Mouse (Mus musculus): Measurements from ENCODE around the gene Ptov1. TPM values are rescaled to one million over a fixed set of nuclear protein-coding genes. Genes with fewer than 3 reads are reported as not detected.
A peak's percentile ranks its signal among the peaks of the same experiment; 100 is the strongest.

Ptov1 gene
- polyA plus RNA-seq, 1 experiment from 2014 or later, result 454 TPM

GRCm38 (mm10) chr7:44849416-44850111 lies 20.0 kb downstream of the Ptov1 start:
- ATAC-seq (ENCODE audit: low FRiP score) (peak; percentile 73), DNase-seq (ENCODE audit: low spot score) (peak; percentile 92)
- no peaks in the 10 kb centered on the region for H3K9me3 ChIP-seq (ENCODE audit: control insufficient read depth, low read length)
- peaks cover 32% of the 10 kb centered on the region for H3K36me3 ChIP-seq (replicated peaks; ENCODE audit: control insufficient read depth, insufficient read depth)
- H3K27me3 ChIP-seq (ENCODE audit: control insufficient read depth, insufficient read depth, low read length), result no peaks in the 10 kb centered on the region
- peak overlapping the region; percentile 85 for H3K4me2 ChIP-seq (replicated peaks)
- peaks cover 32% of the 10 kb centered on the region for H3K4me1 ChIP-seq (replicated peaks; ENCODE audit: control insufficient read depth, insufficient read depth, low read length)
- WGBS, result under 1% methylated on average over 41 of the region's 41 CpGs
- H3K9ac ChIP-seq, result peak overlapping the region; percentile 87
- peak overlapping the region; percentile 74 for H3K4me3 ChIP-seq (replicated peaks; ENCODE audit: low read length)
- peak overlapping the region; percentile 98 for H3K27ac ChIP-seq

GRCm38 (mm10) chr7:44848561-44849415 lies 20.8 kb downstream of the Ptov1 start, which contains the start of the genes Akt1s1 and Tbc1d17:
TSS of gene Akt1s1 (plus strand) at chr7:44848991.
TSS of gene Tbc1d17 (minus strand) at chr7:44849079.
- DNase-seq (ENCODE audit: low spot score), result peak; percentile 99
- Histone ChIP-seq H3K4me3 (replicated peaks; ENCODE audit: low read length) (peak within 1 kb of the TSS; percentile 74), H3K9me3 (ENCODE audit: control insufficient read depth, low read length) (no peaks in the 10 kb centered on the region), H3K9ac (peak within 1 kb of the TSS; percentile 87), H3K4me1 (replicated peaks; ENCODE audit: control insufficient read depth, insufficient read depth, low read length) (peaks cover 25% of the 10 kb centered on the region), H3K27me3 (ENCODE audit: control insufficient read depth, insufficient read depth, low read length) (no peaks in the 10 kb centered on the region), H3K27ac (peak within 1 kb of the TSS; percentile 98), H3K36me3 (replicated peaks; ENCODE audit: control insufficient read depth, insufficient read depth) (peaks cover 39% of the 10 kb centered on the region), H3K4me2 (replicated peaks) (peak within 1 kb of the TSS; percentile 85)
- under 1% methylated on average over 54 of the region's 54 CpGs for WGBS
- ATAC-seq (ENCODE audit: low FRiP score), result peak; percentile 88

GRCm38 (mm10) chr7:44847772-44848171 lies 21.8 kb downstream of the Ptov1 start:
- DNase-seq (ENCODE audit: low spot score), result no peak
- peak overlapping the region; percentile 98 for H3K27ac ChIP-seq
- peak overlapping the region; percentile 74 for H3K4me3 ChIP-seq (replicated peaks; ENCODE audit: low read length)
- no peaks in the 10 kb centered on the region for H3K27me3 ChIP-seq (ENCODE audit: control insufficient read depth, insufficient read depth, low read length)
- H3K4me2 ChIP-seq (replicated peaks), result peak overlapping the region; percentile 85
- WGBS, result 81% methylated on average over 5 of the region's 5 CpGs
- H3K4me1 ChIP-seq (replicated peaks; ENCODE audit: control insufficient read depth, insufficient read depth, low read length), result peaks cover 19% of the 10 kb centered on the region
- H3K9ac ChIP-seq, result peak overlapping the region; percentile 50
- no peak for ATAC-seq (ENCODE audit: low FRiP score)
- H3K9me3 ChIP-seq (ENCODE audit: control insufficient read depth, low read length), result no peaks in the 10 kb centered on the region
- H3K36me3 ChIP-seq (replicated peaks; ENCODE audit: control insufficient read depth, insufficient read depth), result peaks cover 45% of the 10 kb centered on the region

GRCm38 (mm10) chr7:44846804-44847203 lies 22.8 kb downstream of the Ptov1 start:
- Histone ChIP-seq H3K4me3 (replicated peaks; ENCODE audit: low read length) (no peak overlapping the region), H3K4me1 (replicated peaks; ENCODE audit: control insufficient read depth, insufficient read depth, low read length) (peaks cover 19% of the 10 kb centered on the region), H3K27me3 (ENCODE audit: control insufficient read depth, insufficient read depth, low read length) (0 out of 2 replicates have a peak, but pooled peaks cover 1% of the 10 kb centered on the region), H3K27ac (no peak overlapping the region), H3K9ac (no peak overlapping the region), H3K9me3 (ENCODE audit: control insufficient read depth, low read length) (no peaks in the 10 kb centered on the region), H3K4me2 (replicated peaks) (no peak overlapping the region), H3K36me3 (replicated peaks; ENCODE audit: control insufficient read depth, insufficient read depth) (peaks cover 51% of the 10 kb centered on the region)
- no peak for ATAC-seq (ENCODE audit: low FRiP score)
- DNase-seq (ENCODE audit: low spot score), result no peak
- 94% methylated on average over 7 of the region's 7 CpGs for WGBS

- H3K4me3 ChIP-seq (replicated peaks; ENCODE audit: low read length), result no peak overlapping the region
- H3K27ac ChIP-seq, result no peak overlapping the region
- ATAC-seq (ENCODE audit: low FRiP score) (no peak), DNase-seq (ENCODE audit: low spot score) (no peak)
- peaks cover 69% of the 10 kb centered on the region for H3K36me3 ChIP-seq (replicated peaks; ENCODE audit: control insufficient read depth, insufficient read depth)
- no peak overlapping the region for H3K4me2 ChIP-seq (replicated peaks)
- no peaks in the 10 kb centered on the region for H3K9me3 ChIP-seq (ENCODE audit: control insufficient read depth, low read length)
- 94% methylated on average over 10 of the region's 10 CpGs for WGBS
- H3K4me1 ChIP-seq (replicated peaks; ENCODE audit: control insufficient read depth, insufficient read depth, low read length), result peaks cover 14% of the 10 kb centered on the region
- no peak overlapping the region for H3K9ac ChIP-seq
- H3K27me3 ChIP-seq (ENCODE audit: control insufficient read depth, insufficient read depth, low read length), result peaks cover 19% of the 10 kb centered on the region
Measured at GRCm38 (mm10) chr7:44845006-44845405, 24.6 kb downstream of the Ptov1 start.

- H3K36me3 ChIP-seq (replicated peaks; ENCODE audit: control insufficient read depth, insufficient read depth), result peaks cover 71% of the 10 kb centered on the region
- peaks cover 22% of the 10 kb centered on the region for H3K27me3 ChIP-seq (ENCODE audit: control insufficient read depth, insufficient read depth, low read length)
Measured at GRCm38 (mm10) chr7:44841825-44842463, 27.6 kb downstream of the Ptov1 start.

GRCm38 (mm10) chr7:44840426-44840825 lies 29.2 kb downstream of the Ptov1 start:
- peaks cover 56% of the 10 kb centered on the region for H3K36me3 ChIP-seq (replicated peaks; ENCODE audit: control insufficient read depth, insufficient read depth)
- H3K27me3 ChIP-seq (ENCODE audit: control insufficient read depth, insufficient read depth, low read length), result peaks cover 22% of the 10 kb centered on the region
- no peaks in the 10 kb centered on the region for H3K9me3 ChIP-seq (ENCODE audit: control insufficient read depth, low read length)
- no peak overlapping the region for H3K9ac ChIP-seq
- H3K27ac ChIP-seq, result no peak overlapping the region
- H3K4me2 ChIP-seq (replicated peaks), result no peak overlapping the region
- H3K4me3 ChIP-seq (replicated peaks; ENCODE audit: low read length), result peak overlapping the region; percentile 22; the same call in 1 of the 2 replicates
- DNase-seq (ENCODE audit: low spot score), result no peak
- no peak for ATAC-seq (ENCODE audit: low FRiP score)
- 50% methylated on average over 14 of the region's 14 CpGs for WGBS
- H3K4me1 ChIP-seq (replicated peaks; ENCODE audit: control insufficient read depth, insufficient read depth, low read length), result peaks cover 10% of the 10 kb centered on the region

More at GRCm38 (mm10) chr7:44841825-44842463, 27.6 kb downstream of the Ptov1 start:
- peaks cover 10% of the 10 kb centered on the region for H3K4me1 ChIP-seq (replicated peaks; ENCODE audit: control insufficient read depth, insufficient read depth, low read length)
- no peak overlapping the region for H3K27ac ChIP-seq
- WGBS, result 93% methylated on average over 8 of the region's 8 CpGs
- DNase-seq (ENCODE audit: low spot score), result no peak
- no peak for ATAC-seq (ENCODE audit: low FRiP score)
- no peak overlapping the region for H3K9ac ChIP-seq
- H3K4me3 ChIP-seq (replicated peaks; ENCODE audit: low read length), result no peak overlapping the region
- H3K9me3 ChIP-seq (ENCODE audit: control insufficient read depth, low read length), result no peaks in the 10 kb centered on the region
- no peak overlapping the region for H3K4me2 ChIP-seq (replicated peaks)

- 3% methylated on average over 58 of the region's 58 CpGs for WGBS
- Histone ChIP-seq H3K36me3 (replicated peaks; ENCODE audit: control insufficient read depth, insufficient read depth) (peaks cover 48% of the 10 kb centered on the region), H3K4me2 (replicated peaks) (peak overlapping the region; percentile 50), H3K9me3 (ENCODE audit: control insufficient read depth, low read length) (no peaks in the 10 kb centered on the region), H3K4me3 (replicated peaks; ENCODE audit: low read length) (peak overlapping the region; percentile 22), H3K9ac (peak overlapping the region; percentile 48), H3K4me1 (replicated peaks; ENCODE audit: control insufficient read depth, insufficient read depth, low read length) (peaks cover 10% of the 10 kb centered on the region), H3K27me3 (ENCODE audit: control insufficient read depth, insufficient read depth, low read length) (peaks cover 22% of the 10 kb centered on the region), H3K27ac (no peak overlapping the region)
- peak; percentile 49 for ATAC-seq (ENCODE audit: low FRiP score)
- DNase-seq (ENCODE audit: low spot score), result peak; percentile 61
Measured at GRCm38 (mm10) chr7:44839491-44840191, 29.9 kb downstream of the Ptov1 start.
